Comparison of ENCODE assay signal across 19 mouse cellular contexts in genomic region chr7:122295363-122295762, GRCm38 (mm10).
"Had no signal": no experiment of that assay in that cellular context is flagged by ENCODE, and none has a peak within 500 bp of the region (broad histone marks: within the 10 kb centered on the region; RNA-seq: fewer than 3 reads in every experiment).

No protein-coding gene starts in this region.

- DNase-seq: lung, adult 18-20 months; lung, embryonic 14.5 days; lung, postnatal 10 days; lung, postnatal 4 days; retina, postnatal 1 day; right cerebral cortex, adult 18-20 months; right cerebral cortex, postnatal 25 days; right cerebral cortex, postnatal 4 days; spleen, adult 18-20 months; thymus, adult 2 months; thymus, postnatal 25 days; thymus, postnatal 4 days had no signal

- H3K4me3 ChIP-seq: megakaryocyte, embryonic 14.5 days; midbrain, embryonic 13.5 days; midbrain, embryonic 15.5 days; myocyte; neural tube, embryonic 13.5 days; neural tube, embryonic 15.5 days had no signal

- ATAC-seq: midbrain, embryonic 13.5 days; midbrain, embryonic 15.5 days had no signal

- H3K27me3 ChIP-seq: neural tube, embryonic 15.5 days had no signal

- H3K9ac ChIP-seq: lung, embryonic 14.5 days; midbrain, embryonic 13.5 days; midbrain, embryonic 15.5 days; neural tube, embryonic 13.5 days; neural tube, embryonic 15.5 days had no signal

- H3K4me1 ChIP-seq: midbrain, embryonic 13.5 days had no signal

- H3K27ac ChIP-seq: midbrain, embryonic 13.5 days; midbrain, embryonic 15.5 days; neural tube, embryonic 13.5 days; neural tube, embryonic 15.5 days had no signal

- H3K4me2 ChIP-seq: lung, embryonic 14.5 days; midbrain, embryonic 11.5 days; midbrain, embryonic 13.5 days; midbrain, embryonic 15.5 days; neural tube, embryonic 13.5 days; neural tube, embryonic 15.5 days had no signal

- H3K36me3 ChIP-seq: midbrain, embryonic 13.5 days; midbrain, embryonic 15.5 days; neural tube, embryonic 13.5 days had no signal

- H3K9me3 ChIP-seq: megakaryocyte, embryonic 14.5 days; midbrain, embryonic 13.5 days; midbrain, embryonic 15.5 days; neural tube, embryonic 13.5 days; neural tube, embryonic 15.5 days had no signal
